Comparison of ENCODE assay signal across 12 mouse cellular contexts in the genomic region with DNA sequence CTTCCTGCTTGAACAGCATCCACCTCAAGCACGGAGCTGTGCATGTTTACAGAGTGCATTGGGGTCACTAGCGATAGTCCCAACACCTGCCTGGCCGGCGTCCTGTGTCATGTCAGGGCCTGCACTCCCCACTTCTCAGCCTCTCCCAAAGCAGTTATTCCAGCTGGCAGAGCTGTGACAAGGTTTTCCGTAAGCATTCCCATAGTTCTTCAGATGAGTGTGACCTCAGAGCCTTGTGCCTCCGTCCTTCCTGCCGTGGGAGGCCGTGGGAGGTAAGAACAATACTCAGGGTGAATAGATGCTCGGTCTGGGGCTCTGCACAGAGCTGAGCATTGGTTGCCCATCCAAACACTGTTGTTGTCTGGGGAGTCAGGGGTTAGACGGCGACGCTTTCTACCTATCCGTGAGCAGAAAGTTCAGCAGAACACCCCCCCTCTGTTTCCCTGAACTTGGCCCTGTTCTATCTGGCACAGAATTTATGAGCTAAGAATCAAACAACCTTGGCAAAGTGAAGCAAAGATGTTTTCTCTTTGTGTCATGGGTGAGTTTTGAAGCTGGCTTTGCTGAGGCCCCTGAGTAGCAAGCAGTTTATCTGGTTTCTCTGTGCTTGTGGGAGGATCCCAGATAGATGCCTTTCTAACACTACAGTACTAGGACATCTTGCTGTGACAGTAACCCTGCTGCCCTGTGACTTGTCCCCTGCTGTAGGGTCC. TPM values are rescaled to one million over a fixed set of nuclear protein-coding genes. Genes with fewer than 3 reads are reported as not detected.
DNase-seq lines count a peak whose midpoint lies in the region; ATAC-seq lines count a peak whose summit lies in the region.
"Had no signal": no experiment of that assay in that cellular context is flagged by ENCODE, and none has a peak within 500 bp of the region (broad histone marks: within the 10 kb centered on the region; RNA-seq: fewer than 3 reads in every experiment).

No protein-coding gene starts in this region.

- H3K27me3 ChIP-seq in heart, embryonic 14.5 days (ENCODE audit: control insufficient read depth, insufficient read depth, low read length) = no peaks in the 10 kb centered on the region
- no peaks in the 10 kb centered on the region for H3K27me3 ChIP-seq in limb, embryonic 15.5 days
- no peaks in the 10 kb centered on the region for H3K27me3 ChIP-seq in limb, embryonic 10.5 days (ENCODE audit: low read depth, poor library complexity, severe bottlenecking)
- no peaks in the 10 kb centered on the region for H3K27me3 ChIP-seq in embryonic facial prominence, embryonic 15.5 days
- no peaks in the 10 kb centered on the region for H3K27me3 ChIP-seq in stomach, embryonic 15.5 days (replicated peaks)
- H3K27me3 ChIP-seq: limb, embryonic 13.5 days; midbrain, embryonic 13.5 days; neural tube, embryonic 15.5 days had no signal

- no peak overlapping the region for H3K9ac ChIP-seq in heart, embryonic 14.5 days (ENCODE audit: low read length)
- no peak overlapping the region for H3K9ac ChIP-seq in limb, embryonic 15.5 days
- no peak overlapping the region for H3K9ac ChIP-seq in embryonic facial prominence, embryonic 15.5 days
- no peak overlapping the region for H3K9ac ChIP-seq in stomach, embryonic 15.5 days
- H3K9ac ChIP-seq: limb, embryonic 13.5 days; midbrain, embryonic 13.5 days; neural tube, embryonic 15.5 days had no signal

- ATAC-seq in heart, embryonic 14.5 days (ENCODE audit: insufficient number of reproducible peaks, insufficient read depth, low FRiP score, low read depth) = no peak
- ATAC-seq in limb, embryonic 15.5 days (ENCODE audit: insufficient number of reproducible peaks, low FRiP score, low TSS enrichment, low read depth) = no peak
- ATAC-seq in embryonic facial prominence, embryonic 15.5 days (ENCODE audit: insufficient number of reproducible peaks, low FRiP score, low TSS enrichment, low read depth) = no peak
- ATAC-seq in stomach, embryonic 15.5 days (ENCODE audit: insufficient read depth, low FRiP score, low read depth) = no peak
- ATAC-seq: inflammation-experienced regulatory T-cells, adult 6 months; midbrain, embryonic 13.5 days had no signal

- WGBS in heart, embryonic 14.5 days = 56% methylated on average over 13 of the region's 13 CpGs
- WGBS in limb, embryonic 15.5 days = 66% methylated on average over 13 of the region's 13 CpGs
- WGBS in limb, embryonic 10.5 days = 89% methylated on average over 13 of the region's 13 CpGs
- WGBS in embryonic facial prominence, embryonic 15.5 days = 69% methylated on average over 13 of the region's 13 CpGs
- 70% methylated on average over 13 of the region's 13 CpGs for WGBS in stomach, embryonic 15.5 days

- DNase-seq in heart, adult 18-20 months = no peak
- DNase-seq in limb, embryonic 10.5 days (ENCODE audit: low spot score) = no peak
- no peak for DNase-seq in right cerebral cortex, postnatal 10 days (ENCODE audit: low spot score in 2 of 2)
- DNase-seq: cerebellum, postnatal 14 days had no signal

- H3K4me3 ChIP-seq in heart, embryonic 14.5 days (ENCODE audit: control insufficient read depth in 1 of 2, insufficient read depth in 1 of 2, low read depth in 1 of 2, low read length in 2 of 2) = no peak overlapping the region
- H3K4me3 ChIP-seq in limb, embryonic 15.5 days = no peak overlapping the region
- H3K4me3 ChIP-seq in limb, embryonic 10.5 days = no peak overlapping the region
- H3K4me3 ChIP-seq in embryonic facial prominence, embryonic 15.5 days (replicated peaks) = no peak overlapping the region
- no peak overlapping the region for H3K4me3 ChIP-seq in stomach, embryonic 15.5 days (replicated peaks)
- H3K4me3 ChIP-seq: limb, embryonic 13.5 days; midbrain, embryonic 13.5 days; neural tube, embryonic 15.5 days had no signal

- no peak overlapping the region for H3K4me2 ChIP-seq in heart, embryonic 14.5 days (ENCODE audit: low read length)
- no peak overlapping the region for H3K4me2 ChIP-seq in limb, embryonic 15.5 days
- no peak overlapping the region for H3K4me2 ChIP-seq in embryonic facial prominence, embryonic 15.5 days (replicated peaks)
- no peak overlapping the region for H3K4me2 ChIP-seq in stomach, embryonic 15.5 days
- H3K4me2 ChIP-seq: limb, embryonic 13.5 days; midbrain, embryonic 13.5 days; neural tube, embryonic 15.5 days had no signal

- no peaks in the 10 kb centered on the region for H3K9me3 ChIP-seq in heart, embryonic 14.5 days (ENCODE audit: control insufficient read depth, low read length)
- no peaks in the 10 kb centered on the region for H3K9me3 ChIP-seq in limb, embryonic 15.5 days
- H3K9me3 ChIP-seq in limb, embryonic 10.5 days (replicated peaks) = no peaks in the 10 kb centered on the region
- no peaks in the 10 kb centered on the region for H3K9me3 ChIP-seq in embryonic facial prominence, embryonic 15.5 days (replicated peaks)
- H3K9me3 ChIP-seq in stomach, embryonic 15.5 days = no peaks in the 10 kb centered on the region
- H3K9me3 ChIP-seq: limb, embryonic 13.5 days; midbrain, embryonic 13.5 days; neural tube, embryonic 15.5 days had no signal

- peaks cover 33 to 60% of the 10 kb centered on the region in 2 experiments for H3K4me1 ChIP-seq in heart, embryonic 14.5 days (ENCODE audit: control insufficient read depth in 2 of 2, insufficient read depth in 2 of 2, low read length in 2 of 2)
- peaks cover 53% of the 10 kb centered on the region for H3K4me1 ChIP-seq in limb, embryonic 15.5 days
- H3K4me1 ChIP-seq in limb, embryonic 10.5 days = peaks cover 76% of the 10 kb centered on the region
- peaks cover 63% of the 10 kb centered on the region for H3K4me1 ChIP-seq in embryonic facial prominence, embryonic 15.5 days
- peaks cover 51% of the 10 kb centered on the region for H3K4me1 ChIP-seq in stomach, embryonic 15.5 days

- H3K36me3 ChIP-seq in heart, embryonic 14.5 days (ENCODE audit: control insufficient read depth, insufficient read depth, low read length) = peaks cover 19% of the 10 kb centered on the region
- no peaks in the 10 kb centered on the region; the same call in 1 of the 2 replicates for H3K36me3 ChIP-seq in limb, embryonic 15.5 days
- peaks cover 34% of the 10 kb centered on the region for H3K36me3 ChIP-seq in limb, embryonic 10.5 days
- H3K36me3 ChIP-seq in embryonic facial prominence, embryonic 15.5 days = peaks cover 7% of the 10 kb centered on the region; the same call in 1 of the 2 replicates
- peaks cover 3% of the 10 kb centered on the region; the same call in 1 of the 2 replicates for H3K36me3 ChIP-seq in stomach, embryonic 15.5 days
- H3K36me3 ChIP-seq: neural tube, embryonic 15.5 days had no signal

- peak overlapping the region; percentile 0 to 32; a peak in 2 of 4 replicates for H3K27ac ChIP-seq in heart, embryonic 14.5 days (replicated peaks in 1 of 2; ENCODE audit: control insufficient read depth in 1 of 2, insufficient read depth in 1 of 2, low read depth in 2 of 2, low read length in 2 of 2)
- 0 out of 2 replicates have a peak overlapping the region, but pooled peaks have one; percentile 14 for H3K27ac ChIP-seq in limb, embryonic 15.5 days
- no peak overlapping the region for H3K27ac ChIP-seq in limb, embryonic 10.5 days
- 0 out of 2 replicates have a peak overlapping the region, but pooled peaks have one; percentile 48 for H3K27ac ChIP-seq in embryonic facial prominence, embryonic 15.5 days (replicated peaks)
- 0 out of 2 replicates have a peak overlapping the region, but pooled peaks have one; percentile 22 for H3K27ac ChIP-seq in stomach, embryonic 15.5 days
- H3K27ac ChIP-seq: limb, embryonic 13.5 days; midbrain, embryonic 13.5 days; neural tube, embryonic 15.5 days had no signal

RNA-seq across cellular contexts. Expression of a gene that starts 34.0 kb away (rescaled TPM):
- 292 and 301 TPM in 2 replicates for polyA plus RNA-seq in heart, embryonic 14.5 days (2014; fragmentation: Nextera tagmentation; extraction: Ambion mirVana)
- total RNA-seq in heart, adult 18-20 months (2021) = 100 to 1,000 TPM; 356 to 380 TPM
- polyA plus RNA-seq in limb, embryonic 15.5 days (2015; fragmentation: Nextera tagmentation; extraction: Ambion mirVana) = 399 and 425 TPM in 2 replicates
- polyA plus RNA-seq in limb, embryonic 10.5 days (2016; fragmentation: Nextera tagmentation; extraction: Ambion mirVana) = 385 and 390 TPM in 2 replicates
- polyA plus RNA-seq in embryonic facial prominence, embryonic 15.5 days (2015; fragmentation: Nextera tagmentation; extraction: Ambion mirVana) = 389 and 397 TPM in 2 replicates
- 375 and 416 TPM in 2 replicates for polyA plus RNA-seq in stomach, embryonic 15.5 days (2015; fragmentation: Nextera tagmentation; extraction: Ambion mirVana)
